Mouse (Mus musculus) NIH3T3 (cell line): ENCODE measurements around the gene Ptprr.

ENCODE experiments used
- DNase-seq: peaks from one replicate; pipeline ENCODE4 v3.0.0-alpha.2; 2012; ENCODE audit warnings: low read depth

Ptprr gene

DNA sequence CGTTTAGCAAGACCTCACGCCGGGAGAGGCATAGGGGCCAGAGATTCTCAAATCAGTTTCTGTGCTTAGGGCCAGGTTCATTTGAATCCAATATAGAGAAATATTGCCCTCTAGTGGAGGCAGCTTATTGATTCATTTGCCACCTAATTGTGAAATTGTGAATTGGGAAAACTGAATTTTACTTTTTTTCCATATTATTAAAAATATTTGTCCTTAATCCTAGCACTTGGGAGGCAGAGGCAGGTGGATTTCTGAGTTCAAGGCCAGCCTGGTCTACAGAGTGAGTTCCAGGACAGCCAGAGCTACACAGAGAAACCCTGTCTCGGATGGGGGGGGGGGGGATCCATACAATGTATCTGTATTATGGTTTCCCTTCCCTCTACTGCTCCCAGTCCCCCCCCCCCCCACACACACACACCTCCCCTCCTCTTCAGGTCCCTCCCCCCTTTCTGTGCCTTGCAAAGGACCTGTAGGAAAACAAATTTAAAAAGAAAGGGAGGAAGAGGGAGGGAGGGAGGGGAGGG lies 179.5 kb downstream of the Ptprr start:
- DNase-seq = peak; percentile 84

DNA sequence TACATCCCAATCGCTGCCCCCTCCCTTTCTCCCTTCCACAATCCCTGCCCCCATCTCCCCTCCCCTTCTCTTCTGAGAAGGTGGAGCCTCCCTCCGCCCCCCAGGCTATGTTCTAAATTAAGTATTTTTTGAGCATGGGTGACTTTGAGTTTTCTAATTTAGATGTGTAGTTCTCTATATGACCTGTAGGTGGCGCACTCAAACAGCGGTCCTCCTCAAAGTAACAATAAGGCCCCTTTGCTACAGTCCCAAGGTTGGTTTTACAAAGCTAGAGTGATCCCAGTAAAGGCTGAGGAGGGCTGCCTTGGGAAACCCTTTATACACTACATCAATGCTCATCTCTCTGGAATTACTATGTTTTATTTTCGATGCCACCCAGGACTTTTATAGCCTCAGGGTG lies 181.0 kb downstream of the Ptprr start:
- DNase-seq = peak; percentile 73

DNA sequence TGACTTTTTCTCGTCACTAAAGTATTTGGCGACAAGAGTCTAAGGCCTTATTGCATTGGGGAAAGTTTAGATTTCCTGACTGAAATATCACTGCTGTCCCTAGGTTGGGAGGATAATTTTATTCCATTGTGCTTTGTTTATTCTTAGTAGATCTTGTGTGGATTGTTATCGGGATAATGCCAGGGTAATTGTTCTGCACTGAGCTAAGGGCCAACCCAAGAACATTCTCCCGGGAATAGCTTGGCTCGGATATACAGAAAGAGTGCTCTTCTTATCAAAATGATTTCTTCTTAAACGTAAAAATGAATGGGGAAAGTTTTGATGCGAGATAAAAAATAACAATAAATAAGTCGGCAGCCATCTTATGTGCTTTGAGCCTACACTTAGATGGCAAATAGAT lies 183.5 kb downstream of the Ptprr start:
- no peak for DNase-seq

DNA sequence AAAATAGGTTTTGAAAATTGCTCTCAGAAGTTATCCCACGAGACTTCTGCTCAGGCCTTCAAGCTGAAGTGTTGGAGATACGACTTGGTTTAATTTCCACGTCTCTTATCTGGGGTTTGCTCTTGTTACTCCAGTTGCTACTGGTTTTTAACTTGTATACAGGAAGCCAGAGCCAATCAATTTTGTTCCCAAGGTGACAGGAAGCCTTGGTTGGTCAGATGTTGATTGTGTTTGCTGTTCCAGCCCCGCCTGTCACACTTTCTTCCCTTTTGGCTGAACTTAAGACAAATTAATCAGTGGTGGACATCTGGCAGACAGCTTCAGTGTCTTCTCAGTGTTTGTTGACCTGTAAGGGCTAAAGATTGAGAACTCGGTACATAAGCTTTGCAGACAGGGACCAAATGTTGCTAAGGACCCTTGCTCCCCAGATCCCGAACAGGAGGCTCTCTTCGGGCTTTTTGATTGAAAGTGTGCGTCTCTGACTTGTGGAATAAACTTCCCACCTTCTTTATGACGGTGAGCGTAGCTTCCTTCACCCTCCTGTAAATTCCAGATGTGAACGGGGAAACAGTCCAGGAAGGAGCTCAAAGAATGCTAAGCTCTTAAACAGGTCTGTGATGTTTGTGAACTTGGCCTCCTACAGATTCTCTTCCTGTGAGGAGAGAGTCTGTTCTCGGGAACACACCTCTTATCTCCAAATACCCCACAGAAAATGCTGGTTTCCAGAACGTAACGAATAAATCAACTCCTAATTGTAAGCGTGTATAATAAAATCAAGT lies 187.8 kb downstream of the Ptprr start:
- no peak for DNase-seq

DNA sequence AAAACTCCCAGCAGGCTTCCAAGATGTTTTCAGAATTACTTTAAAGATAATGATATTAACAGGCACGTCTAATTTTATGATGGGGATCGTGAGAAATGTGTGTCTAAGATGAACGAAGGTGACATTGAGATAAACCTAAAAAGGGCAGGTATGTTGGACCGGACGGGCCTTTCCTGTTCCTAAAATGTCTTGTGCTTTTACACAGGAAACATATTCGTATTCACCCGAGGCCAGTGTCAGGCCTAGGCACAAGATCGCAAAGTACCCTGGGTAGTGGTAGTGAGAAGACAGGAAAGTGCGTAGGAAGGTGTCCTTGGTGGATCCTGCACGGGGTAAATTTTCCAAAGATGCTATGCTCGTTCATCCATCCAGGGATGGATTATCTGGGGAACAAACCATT lies 188.4 kb downstream of the Ptprr start:
- no peak for DNase-seq

DNA sequence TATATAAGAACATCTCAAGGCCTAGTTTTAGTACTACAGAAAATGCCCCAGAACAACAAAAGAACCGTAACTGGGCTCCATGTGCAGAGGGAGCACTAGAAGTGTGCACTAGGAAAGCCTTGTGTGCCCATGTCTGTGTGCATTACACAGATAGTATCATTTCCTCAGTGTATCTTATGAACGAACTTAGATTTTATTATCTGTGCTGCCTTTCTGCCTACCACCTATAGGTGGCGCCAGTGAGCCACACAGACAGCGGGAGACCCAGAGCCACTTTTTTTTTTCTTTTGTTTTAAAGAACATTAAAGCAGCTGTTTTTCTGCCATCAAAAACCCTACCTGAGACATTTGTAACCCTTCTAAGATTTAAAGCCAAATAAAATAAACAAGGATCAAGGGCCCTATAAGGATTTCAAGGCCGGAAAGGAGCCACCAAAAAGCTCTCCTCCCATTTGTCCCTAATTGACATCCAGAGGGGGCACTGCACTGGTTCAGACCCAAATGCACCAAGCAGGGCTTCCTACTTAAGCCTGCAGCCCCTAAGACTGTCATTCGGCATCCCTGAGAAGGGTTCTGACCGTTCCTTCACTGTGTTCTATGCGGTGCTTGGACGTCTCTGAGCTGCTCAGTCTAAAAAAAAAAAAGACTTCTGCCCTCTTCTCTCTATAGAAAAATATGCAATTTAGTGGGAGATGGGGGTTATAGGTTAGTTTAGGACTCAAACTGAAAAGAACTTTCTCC lies 190.1 kb downstream of the Ptprr start:
- DNase-seq = peak; percentile 88

DNA sequence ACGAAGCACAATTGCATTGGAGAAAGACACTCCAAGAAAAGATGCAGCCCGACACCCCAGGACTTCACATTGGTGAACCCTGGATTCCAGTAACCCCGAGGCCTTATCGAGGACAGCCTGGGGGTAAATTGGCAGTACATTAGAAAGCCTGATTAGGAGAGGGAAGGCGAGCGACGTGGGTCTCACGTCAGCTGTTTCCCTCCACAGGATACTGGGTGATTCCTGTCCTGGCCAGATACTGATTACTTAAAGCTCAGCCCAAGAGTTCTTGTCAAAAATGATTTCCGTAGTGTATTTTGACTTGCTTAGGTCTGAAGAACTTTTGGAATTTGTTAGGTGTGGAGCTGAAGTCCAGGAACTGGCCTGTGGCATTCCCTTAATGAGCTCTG lies 190.7 kb downstream of the Ptprr start:
- DNase-seq = no peak

DNA sequence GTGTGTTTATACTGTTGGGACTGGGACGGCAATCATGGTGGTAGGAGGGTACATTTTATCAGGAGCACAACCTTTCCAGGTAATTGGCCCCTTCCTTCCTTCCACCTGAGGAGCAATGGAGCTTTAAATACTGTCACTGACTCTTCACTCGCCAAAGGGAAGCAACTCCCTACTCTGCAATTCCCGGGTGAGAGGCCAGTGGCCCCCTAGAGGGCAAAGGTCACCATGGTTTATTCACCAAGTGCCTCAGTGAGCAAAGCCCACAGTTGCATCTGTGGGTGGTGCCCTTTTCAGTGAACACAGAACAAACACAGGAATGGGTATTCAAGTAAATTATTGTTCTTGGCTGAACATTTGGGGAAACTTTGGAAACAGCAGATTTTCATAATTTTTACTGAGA lies 194.1 kb downstream of the Ptprr start:
- DNase-seq = no peak

DNA sequence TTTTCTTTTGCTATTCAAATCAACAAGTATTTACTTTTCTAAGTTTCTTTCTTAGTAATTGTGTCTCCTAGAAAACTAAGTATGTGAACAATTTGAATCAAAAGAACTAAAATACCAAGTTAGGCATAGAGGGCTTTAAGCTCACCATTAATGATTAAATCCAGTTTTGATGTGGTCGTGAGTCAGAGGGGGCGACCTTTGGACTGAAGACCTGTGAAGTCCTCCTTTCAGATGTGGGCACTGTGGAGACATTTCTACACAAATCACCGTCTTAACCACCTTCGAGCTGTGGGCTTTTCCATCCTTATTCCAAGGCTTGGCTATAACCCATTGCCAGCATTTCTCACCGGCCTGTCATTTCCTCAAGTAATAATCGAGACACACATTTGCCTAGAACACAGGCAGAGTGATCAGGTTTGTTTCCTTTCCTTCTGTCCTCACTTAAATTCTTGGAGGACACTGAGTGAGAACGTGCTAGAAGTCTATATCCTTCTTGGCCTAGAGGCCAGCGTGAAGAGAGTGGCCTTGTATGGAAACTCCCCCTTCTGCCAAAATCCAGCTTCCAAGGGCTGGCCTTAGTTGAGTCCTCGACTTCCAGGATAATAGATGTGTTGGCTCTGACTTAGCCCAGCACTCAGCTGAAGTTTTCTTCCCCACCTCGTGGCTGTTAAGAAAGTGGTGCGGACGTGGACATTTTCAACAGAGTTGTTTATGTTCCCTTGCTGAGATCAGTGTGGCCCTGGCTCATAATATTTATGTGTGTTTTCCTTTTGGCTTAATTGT lies 202.5 kb downstream of the Ptprr start:
- no peak for DNase-seq

DNA sequence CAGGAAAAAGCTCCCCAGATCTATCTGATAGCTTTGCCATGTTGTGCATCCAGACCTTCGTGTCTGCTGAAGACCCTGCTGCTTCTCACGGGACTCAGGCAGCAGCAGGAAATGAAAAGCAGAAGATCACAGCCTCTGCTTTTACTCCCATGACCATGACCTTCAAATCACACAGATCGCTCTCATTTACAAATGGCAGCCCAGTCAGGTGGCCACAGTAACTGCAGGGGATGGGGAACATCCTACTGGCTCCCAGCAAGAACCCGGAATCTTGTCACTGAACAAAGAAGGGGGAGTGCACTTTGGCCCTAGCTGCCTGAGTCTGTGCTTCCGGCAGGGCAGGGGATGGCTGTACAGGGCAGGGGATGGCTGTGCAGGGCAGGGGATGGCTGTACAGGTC lies 217.3 kb downstream of the Ptprr start:
- DNase-seq = no peak

DNA sequence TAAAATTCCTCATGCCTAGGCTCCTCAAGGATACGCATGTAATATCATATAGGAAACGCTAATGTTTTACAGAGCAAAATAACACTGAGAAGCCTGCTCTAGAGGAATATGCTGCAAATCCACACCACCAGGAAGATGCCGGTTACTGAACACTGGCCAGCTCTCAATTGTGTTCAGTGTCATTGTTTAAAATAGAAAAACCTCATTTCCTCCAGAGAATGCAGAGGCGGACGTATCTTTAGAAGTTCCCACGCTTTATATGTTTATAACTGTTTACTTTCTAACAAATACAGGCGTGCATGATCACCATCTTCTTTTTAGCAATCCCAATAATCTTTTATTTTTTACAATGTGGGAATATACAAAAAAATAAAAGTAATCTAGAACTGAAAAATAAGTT lies 224.2 kb downstream of the Ptprr start:
- no peak for DNase-seq

DNA sequence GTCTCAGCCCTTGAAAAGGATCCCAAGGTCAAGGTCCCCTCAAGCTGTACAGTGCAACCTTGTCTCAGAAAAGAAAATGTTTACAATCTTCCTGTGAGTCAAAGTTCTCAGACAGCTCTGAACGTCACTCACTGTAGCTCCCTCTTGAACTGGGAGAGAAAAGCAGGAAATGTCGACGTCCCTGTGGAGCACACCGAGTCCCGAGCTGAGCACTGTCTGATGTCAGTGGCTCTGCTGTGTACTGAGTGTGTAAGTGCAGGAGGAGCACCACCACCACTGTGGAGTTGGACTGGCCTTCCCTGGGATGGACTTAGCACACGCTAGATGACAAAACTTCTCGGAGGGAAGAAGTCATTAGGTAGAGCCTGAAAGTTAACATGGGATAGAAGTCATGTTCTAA lies 225.4 kb downstream of the Ptprr start:
- DNase-seq = no peak

DNA sequence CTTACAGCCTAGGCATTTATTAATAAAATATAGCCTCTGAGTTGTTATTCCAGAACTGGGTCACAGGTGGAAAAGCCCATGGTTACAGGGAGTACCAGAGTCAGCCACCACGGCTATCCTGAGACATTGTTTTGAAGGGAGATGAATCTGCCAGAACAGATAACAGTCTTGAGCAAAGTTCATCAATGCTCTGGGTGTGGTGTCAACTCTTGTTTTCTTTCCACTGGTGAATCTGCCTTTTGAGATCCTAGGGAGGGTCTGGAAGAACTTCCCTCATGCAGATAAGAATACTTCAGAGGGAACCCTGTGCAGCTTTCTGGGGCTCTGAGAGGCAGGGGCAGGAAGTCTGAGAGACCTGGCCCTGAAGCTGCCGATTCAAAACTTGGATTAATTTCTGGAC lies 227.6 kb downstream of the Ptprr start:
- no peak for DNase-seq

DNA sequence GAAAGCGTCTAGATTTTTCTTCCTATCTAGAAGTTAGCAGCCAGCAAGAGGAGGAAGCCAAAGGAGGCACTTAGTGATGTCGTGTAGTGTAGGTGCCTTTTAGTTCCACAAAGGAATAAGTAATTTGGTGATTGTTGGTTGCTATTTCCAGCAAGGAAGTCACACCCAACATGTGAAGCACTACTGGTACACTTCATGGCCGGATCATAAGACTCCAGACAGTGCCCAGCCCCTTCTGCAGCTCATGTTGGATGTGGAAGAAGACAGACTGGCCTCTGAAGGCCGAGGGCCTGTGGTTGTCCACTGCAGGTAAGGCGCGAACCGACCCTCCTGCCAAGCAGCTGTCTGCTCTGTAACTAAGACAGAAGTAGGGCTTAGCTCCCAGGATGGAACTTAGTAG lies 234.7 kb downstream of the Ptprr start:
- DNase-seq = no peak

DNA sequence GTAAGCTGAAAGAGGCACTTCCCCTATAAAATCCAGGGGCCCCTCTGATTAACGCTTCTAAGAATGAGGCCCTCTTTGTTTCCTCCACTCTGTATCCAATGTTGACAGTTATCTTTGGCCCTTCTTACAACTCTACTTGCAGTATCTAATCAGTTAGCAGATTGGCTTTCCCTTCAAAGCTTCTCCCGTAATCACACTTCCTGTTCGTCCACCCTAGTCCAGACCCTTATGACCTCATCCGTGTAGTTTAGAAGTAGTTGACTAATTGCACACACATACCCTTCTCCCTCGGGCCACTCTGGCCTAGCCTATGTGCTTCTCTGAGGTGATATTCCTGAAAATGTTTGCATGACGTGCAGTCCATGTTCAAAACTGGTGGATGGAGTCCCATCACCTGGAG lies 236.0 kb downstream of the Ptprr start:
- DNase-seq = no peak

DNA sequence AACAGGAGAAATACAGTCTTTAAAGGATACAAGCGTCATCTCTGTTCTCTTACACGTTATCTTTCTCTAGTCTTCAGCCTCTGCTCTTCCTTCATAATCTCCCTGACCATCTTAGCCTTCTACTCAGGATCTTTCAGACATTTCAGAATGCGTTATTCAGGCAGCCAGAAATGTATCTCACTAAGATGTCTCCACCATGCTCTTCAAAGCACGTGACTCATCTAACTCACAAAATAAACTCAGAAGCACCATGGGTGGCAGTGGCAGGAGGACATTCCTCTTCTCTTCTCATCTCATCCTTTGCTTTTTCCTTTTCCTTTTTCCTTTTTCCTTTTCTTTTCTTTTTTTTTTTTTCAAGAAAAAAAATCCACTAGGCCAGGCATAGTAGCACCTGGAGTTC lies 241.3 kb downstream of the Ptprr start:
- DNase-seq = no peak

DNA sequence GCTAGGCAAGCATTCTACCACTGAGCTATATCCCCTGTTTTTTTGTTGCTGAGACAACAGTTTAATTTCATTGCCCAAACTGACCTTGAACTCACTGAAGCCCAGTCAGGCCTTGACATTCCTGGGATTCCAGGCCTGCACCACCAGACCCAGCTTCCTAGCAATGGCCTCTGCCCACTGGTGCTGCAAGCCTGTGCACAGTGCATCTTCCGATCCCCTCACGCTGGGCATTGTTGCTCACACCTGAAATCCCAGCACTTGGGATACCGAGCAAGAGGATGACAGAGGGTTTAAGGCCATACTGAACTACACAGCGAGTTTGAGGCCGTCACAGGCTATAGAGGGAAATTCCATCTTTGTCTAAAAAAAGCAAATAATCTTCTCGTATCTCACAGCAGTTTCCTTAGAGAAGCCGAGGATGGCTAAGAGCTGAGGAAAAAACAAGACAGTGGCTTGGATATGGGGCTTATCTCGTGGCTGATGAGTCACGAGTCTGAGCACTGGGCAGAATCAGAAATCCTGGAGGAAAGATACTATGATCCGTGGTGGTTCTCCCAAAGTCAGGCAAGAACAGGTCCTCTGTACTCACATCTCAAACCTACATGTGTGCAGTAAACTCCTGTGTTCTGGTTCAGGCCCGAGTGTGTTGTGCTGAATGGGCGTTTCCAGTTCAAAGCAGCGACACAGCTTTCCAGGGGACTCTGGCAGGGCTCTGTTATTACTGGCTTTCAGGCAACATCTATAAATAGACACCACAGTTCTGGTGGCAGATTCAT lies 242.8 kb downstream of the Ptprr start:
- DNase-seq = peak; percentile 80

DNA sequence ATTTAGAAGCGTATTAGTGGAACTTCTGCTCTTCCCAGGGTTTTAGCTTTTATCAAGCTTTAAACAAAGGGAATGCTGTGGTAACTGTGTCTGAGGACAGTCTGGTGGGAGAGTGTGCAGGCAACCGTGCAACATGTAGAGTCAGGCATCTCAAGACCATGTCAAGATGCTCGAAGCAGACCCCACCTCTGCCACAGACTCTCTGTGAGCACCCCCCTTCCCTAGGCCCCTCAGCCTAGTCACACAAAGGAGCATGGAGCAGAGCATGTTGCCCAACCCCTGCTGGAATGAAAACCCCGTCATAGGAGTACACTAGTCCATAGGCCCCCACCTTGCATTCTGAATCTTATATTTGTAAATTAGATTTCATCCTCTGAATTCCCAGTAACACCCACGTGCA lies 243.5 kb downstream of the Ptprr start:
- peak; percentile 44 for DNase-seq

DNA sequence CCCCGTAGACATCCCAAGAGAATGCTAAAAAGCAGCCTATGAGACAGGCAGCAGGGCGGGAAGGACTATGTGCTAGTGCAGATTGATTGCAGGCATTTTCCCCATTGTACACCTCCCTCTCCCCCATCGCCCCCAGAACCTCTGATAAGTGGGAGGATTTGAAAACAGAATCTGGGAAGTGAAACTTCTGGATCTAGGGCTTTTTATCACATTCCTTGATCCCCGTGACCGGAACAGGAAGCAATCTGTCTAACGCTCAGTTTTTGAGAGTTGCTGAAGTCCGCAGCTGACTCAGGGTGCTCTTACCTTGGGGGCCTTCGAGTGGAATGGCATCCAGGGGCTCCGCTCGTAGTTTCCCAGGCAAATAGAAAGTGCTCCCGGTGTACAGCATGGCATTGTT lies 246.5 kb downstream of the Ptprr start:
- DNase-seq = no peak

DNA sequence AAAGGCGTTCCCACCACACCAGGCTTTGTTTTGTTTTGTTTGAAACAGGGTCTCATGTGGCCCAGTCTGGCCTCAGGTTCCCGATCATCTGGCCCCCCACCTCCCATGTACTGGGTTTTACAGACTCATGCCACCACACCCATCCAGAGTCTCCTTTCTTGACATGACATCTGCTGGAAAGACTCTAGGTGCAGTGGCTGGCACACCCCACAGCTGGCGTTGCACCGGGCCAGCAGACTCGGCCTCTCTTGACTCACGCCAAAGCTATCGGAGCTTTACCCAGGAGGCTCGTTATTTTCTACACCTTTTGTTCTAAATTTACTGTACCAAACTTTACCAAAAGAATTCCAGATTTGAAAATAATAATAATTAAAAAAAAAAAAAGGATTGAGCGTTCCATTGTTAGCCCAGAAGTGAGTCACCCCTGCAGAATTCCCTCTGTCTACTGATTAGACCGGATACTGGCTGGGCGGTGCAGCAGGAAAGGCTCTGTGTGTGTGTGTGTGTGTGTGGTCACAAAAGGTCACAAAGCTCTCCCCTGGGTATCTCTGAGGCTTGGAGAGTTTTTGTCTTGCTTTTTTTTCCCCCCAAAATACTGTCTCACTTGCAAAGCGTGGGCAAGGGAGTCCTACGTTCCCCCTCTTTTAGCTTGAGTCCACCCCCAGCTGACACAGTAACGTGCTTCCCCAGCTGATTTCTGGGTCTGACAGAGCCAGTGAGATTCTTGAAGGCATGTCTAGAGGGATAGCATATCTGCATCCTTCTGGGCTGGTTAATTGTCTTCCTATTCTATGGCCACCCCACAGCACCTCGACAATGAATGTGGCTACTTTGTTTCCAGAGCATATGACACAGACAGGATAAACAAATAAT lies 248.8 kb downstream of the Ptprr start:
- peak; percentile 65 for DNase-seq

DNA sequence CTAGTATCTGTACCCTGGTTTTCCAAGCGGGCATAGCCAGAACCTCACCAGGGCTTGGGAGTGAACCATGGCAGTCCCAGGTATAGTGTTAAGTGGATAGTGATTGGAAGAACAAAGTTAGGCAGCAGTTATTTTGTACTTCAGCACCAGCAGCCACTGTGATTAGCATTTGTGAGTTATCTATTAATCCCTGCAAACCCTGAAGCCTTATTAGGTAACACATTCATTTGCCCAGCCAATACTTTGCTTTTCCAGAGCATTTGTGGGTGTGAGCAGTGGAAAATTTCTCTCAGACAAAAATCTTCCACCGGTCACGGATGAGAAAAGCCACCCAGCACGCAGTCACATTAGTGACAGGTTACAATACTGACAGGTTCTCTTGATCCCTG lies 249.4 kb downstream of the Ptprr start:
- no peak for DNase-seq
